13 mouse cellular contexts compared by ENCODE assay signal in the genomic region with DNA sequence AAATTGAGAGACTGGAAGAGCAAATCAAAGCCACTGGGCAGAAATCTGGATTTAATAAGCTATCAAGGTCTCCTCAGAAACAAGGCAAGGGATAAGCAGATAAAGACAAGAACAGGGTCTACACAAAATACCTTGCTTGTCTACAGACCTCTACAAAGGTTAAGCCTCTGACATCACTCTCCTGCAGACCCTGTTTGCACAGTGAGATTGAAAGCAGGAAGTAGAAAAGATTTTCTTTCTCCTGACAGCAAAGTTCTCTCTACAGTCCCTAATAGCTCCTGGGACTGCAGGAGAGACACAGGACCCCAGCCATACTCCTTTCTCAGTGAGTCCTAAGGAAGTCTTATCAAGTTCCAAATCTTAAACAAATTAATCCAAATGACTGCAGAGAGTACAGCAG. TPM values are rescaled to one million over a fixed set of nuclear protein-coding genes. Genes with fewer than 3 reads are reported as not detected.
"Had no signal": no experiment of that assay in that cellular context is flagged by ENCODE, and none has a peak within 500 bp of the region (broad histone marks: within the 10 kb centered on the region; RNA-seq: fewer than 3 reads in every experiment).

No protein-coding gene starts in this region.

- H3K9me3 ChIP-seq: limb, embryonic 10.5 days; megakaryocyte, embryonic 14.5 days; midbrain, embryonic 15.5 days; neural tube, embryonic 12.5 days had no signal

- H3K4me1 ChIP-seq: limb, embryonic 10.5 days; midbrain, embryonic 15.5 days; neural tube, embryonic 12.5 days had no signal

- H3K27ac ChIP-seq: hindbrain, postnatal 0 days; kidney, postnatal 0 days; limb, embryonic 10.5 days; macrophage; midbrain, embryonic 15.5 days; neural tube, embryonic 12.5 days had no signal

- H3K9ac ChIP-seq: midbrain, embryonic 15.5 days; neural tube, embryonic 12.5 days had no signal

- ATAC-seq: hindbrain, postnatal 0 days; midbrain, embryonic 15.5 days had no signal

- DNase-seq: kidney, adult 11 months; layer of hippocampus, adult 9-11 months; lung, adult 18-20 months; lung, postnatal 10 days; thymus, postnatal 4 days had no signal

- H3K36me3 ChIP-seq: limb, embryonic 10.5 days had no signal

- H3K4me2 ChIP-seq: midbrain, embryonic 11.5 days; midbrain, embryonic 15.5 days; neural tube, embryonic 12.5 days had no signal

- H3K27me3 ChIP-seq: megakaryocyte, embryonic 14.5 days; midbrain, embryonic 15.5 days; neural tube, embryonic 12.5 days had no signal

- H3K4me3 ChIP-seq: limb, embryonic 10.5 days; megakaryocyte, embryonic 14.5 days; midbrain, embryonic 15.5 days; neural tube, embryonic 12.5 days had no signal

RNA-seq across cellular contexts. Expression of a gene that starts 3.4 kb away (rescaled TPM):
- polyA plus RNA-seq: macrophage had no signal
